Mouse (Mus musculus): ENCODE measurements around the gene Mfsd14a.

GRCm38 (mm10) chr3:116601781-116602180, 60.7 kb downstream of the Mfsd14a start:
- TF ChIP-seq POLR2A (IDR thresholded peaks at IDR 0.05; ENCODE audit: control insufficient read depth, extremely low read depth, insufficient read depth, low read length, poor library complexity): no peak
- TF ChIP-seq CTCF (IDR thresholded peaks at IDR 0.05; ENCODE audit: borderline replicate concordance, control insufficient read depth, extremely low read depth, insufficient read depth, low read length, poor library complexity): no peak

Measured in thymus, adult 2 months (tissue).